Comparison of ENCODE assay signal across 22 mouse cellular contexts in genomic region chr8:77785676-77786255, GRCm38 (mm10).
A peak's percentile ranks its signal among the peaks of the same experiment; 100 is the strongest.
DNase-seq lines count a peak whose midpoint lies in the region; ATAC-seq and TF ChIP-seq lines count a peak whose summit lies in the region.
"Had no signal": no experiment of that assay in that cellular context is flagged by ENCODE, and none has a peak within 500 bp of the region (broad histone marks: within the 10 kb centered on the region; RNA-seq: fewer than 3 reads in every experiment).

No protein-coding gene starts in this region.

- no peaks in the 10 kb centered on the region for H3K79me3 ChIP-seq in C2C12 (ENCODE audit: low read depth)

- H3K9me3 ChIP-seq in forebrain, embryonic 15.5 days, result no peaks in the 10 kb centered on the region
- H3K9me3 ChIP-seq: embryonic facial prominence, embryonic 10.5 days; embryonic facial prominence, embryonic 12.5 days; forebrain, embryonic 13.5 days had no signal

- ATAC-seq in hematopoietic stem cell, adult 5-6 weeks (replicated peaks in 1 of 2; ENCODE audit: insufficient read depth in 1 of 2, low FRiP score in 2 of 2, low TSS enrichment in 1 of 2, low read depth in 1 of 2, poor library complexity in 2 of 2, severe bottlenecking in 2 of 2), result peak; percentile 21 to 22; a peak in 1 of 4 replicates
- no peak for ATAC-seq in forebrain, embryonic 15.5 days (replicated peaks)
- ATAC-seq: forebrain, embryonic 13.5 days; forebrain, embryonic 16.5 days had no signal

- no peak overlapping the region for H3K27ac ChIP-seq in forebrain, embryonic 15.5 days (replicated peaks)
- H3K27ac ChIP-seq: embryonic facial prominence, embryonic 10.5 days; embryonic facial prominence, embryonic 12.5 days; forebrain, embryonic 13.5 days had no signal

- H3K79me2 ChIP-seq in C2C12 (ENCODE audit: control insufficient read depth, insufficient read depth) (no peaks in the 10 kb centered on the region), myocyte (ENCODE audit: control insufficient read depth, insufficient read depth) (no peaks in the 10 kb centered on the region)

- DNase-seq in thymus, postnatal 0 days (ENCODE audit: low spot score), result peak; percentile 17
- DNase-seq in thymus, postnatal 36 days, result no peak
- no peak for DNase-seq in cerebellum, adult 11 months
- no peak for DNase-seq in gastrocnemius, postnatal 4 days (ENCODE audit: low spot score in 2 of 2)
- DNase-seq: adrenal gland, adult 2 months; adrenal gland, postnatal 10 days; adrenal gland, postnatal 25 days; B cell, adult 2 months; cerebellum, adult 11-12 months; cerebellum, adult 2 months; cerebellum, adult 9-10 months; cerebellum, postnatal 10 days; cerebellum, postnatal 25 days; embryo, embryonic 11 days had no signal

- TF ChIP-seq CTCF in C2C12 (IDR thresholded peaks at IDR 0.05; ENCODE audit: control insufficient read depth, insufficient read depth, insufficient read length), result no peak

- H3K4me1 ChIP-seq in forebrain, embryonic 15.5 days, result no peaks in the 10 kb centered on the region
- H3K4me1 ChIP-seq: embryonic facial prominence, embryonic 10.5 days; forebrain, embryonic 13.5 days had no signal

- WGBS in forebrain, embryonic 15.5 days, result 91% methylated on average over 4 of the region's 4 CpGs

- no peaks in the 10 kb centered on the region for H3K27me3 ChIP-seq in C2C12 (ENCODE audit: control insufficient read depth, insufficient read depth, insufficient read length)
- no peaks in the 10 kb centered on the region for H3K27me3 ChIP-seq in myocyte (ENCODE audit: control insufficient read depth, insufficient read depth, insufficient read length)
- no peaks in the 10 kb centered on the region for H3K27me3 ChIP-seq in forebrain, embryonic 15.5 days
- H3K27me3 ChIP-seq: embryonic facial prominence, embryonic 12.5 days; forebrain, embryonic 13.5 days had no signal

- H3ac ChIP-seq in C2C12 (ENCODE audit: control insufficient read depth, insufficient read length, low read depth) (no peak overlapping the region), myocyte (ENCODE audit: control insufficient read depth, insufficient read length) (no peak overlapping the region)

- TF ChIP-seq POLR2A in myocyte (IDR thresholded peaks at IDR 0.05; ENCODE audit: insufficient read length, low read depth), result no peak

- H3K4me3 ChIP-seq in C2C12 (ENCODE audit: insufficient read depth, poor library complexity, severe bottlenecking), result no peak overlapping the region
- H3K4me3 ChIP-seq in myocyte, result no peak overlapping the region
- no peak overlapping the region for H3K4me3 ChIP-seq in forebrain, embryonic 15.5 days
- H3K4me3 ChIP-seq: embryonic facial prominence, embryonic 10.5 days; embryonic facial prominence, embryonic 12.5 days; forebrain, embryonic 13.5 days had no signal

- no peak overlapping the region for H3K9ac ChIP-seq in forebrain, embryonic 15.5 days (replicated peaks)
- H3K9ac ChIP-seq: embryonic facial prominence, embryonic 12.5 days; forebrain, embryonic 13.5 days had no signal

- H3K36me3 ChIP-seq in C2C12 (ENCODE audit: control insufficient read depth, insufficient read depth), result no peaks in the 10 kb centered on the region
- H3K36me3 ChIP-seq in myocyte (ENCODE audit: control insufficient read depth, insufficient read depth), result no peaks in the 10 kb centered on the region
- no peaks in the 10 kb centered on the region for H3K36me3 ChIP-seq in forebrain, embryonic 15.5 days
- H3K36me3 ChIP-seq: embryonic facial prominence, embryonic 10.5 days; embryonic facial prominence, embryonic 12.5 days had no signal

- peak overlapping the region; percentile 46 for H3K4me2 ChIP-seq in myocyte (ENCODE audit: low read depth)
- H3K4me2 ChIP-seq in forebrain, embryonic 15.5 days (replicated peaks), result no peak overlapping the region
- H3K4me2 ChIP-seq: embryonic facial prominence, embryonic 12.5 days; forebrain, embryonic 13.5 days had no signal

TF ChIP-seq in C2C12, 6 proteins besides CTCF, POLR2A, EP300 and RAD21:
- TF ChIP-seq MYOD1 (IDR thresholded peaks at IDR 0.05; ENCODE audit: control insufficient read depth, insufficient read length, low read depth), result peak; percentile 83
- TF ChIP-seq FOSL1 (IDR thresholded peaks at IDR 0.05; ENCODE audit: insufficient read depth, low read length, poor library complexity, severe bottlenecking), result no peak
- no peak for TF ChIP-seq MAX (IDR thresholded peaks at IDR 0.05)
- no peak for TF ChIP-seq MYOG (IDR thresholded peaks at IDR 0.05; ENCODE audit: control insufficient read depth, extremely low read depth, insufficient read length)
- TF ChIP-seq USF1 (IDR thresholded peaks at IDR 0.05; ENCODE audit: low read depth), result no peak
- TF ChIP-seq CEBPB (IDR thresholded peaks at IDR 0.05; ENCODE audit: low read depth), result peak; percentile 75

TF ChIP-seq in myocyte, 11 proteins besides CTCF, POLR2A, EP300 and RAD21:
- no peak for TF ChIP-seq REST (IDR thresholded peaks at IDR 0.05; ENCODE audit: insufficient read depth, insufficient read length)
- no peak for TF ChIP-seq TCF3 (IDR thresholded peaks at IDR 0.05; ENCODE audit: insufficient read length, low read depth)
- TF ChIP-seq SRF (IDR thresholded peaks at IDR 0.05; ENCODE audit: control insufficient read depth, insufficient read length, low read depth), result no peak
- TF ChIP-seq MAX (IDR thresholded peaks at IDR 0.05; ENCODE audit: low read depth), result no peak
- TF ChIP-seq MYOD1 (IDR thresholded peaks at IDR 0.05; ENCODE audit: control insufficient read depth in 1 of 3, insufficient read length in 2 of 3, low read depth in 2 of 3), result peak in 2 of 3 experiments; percentile 52 to 74
- no peak for TF ChIP-seq E2F4 (IDR thresholded peaks at IDR 0.05; ENCODE audit: insufficient read depth)
- TF ChIP-seq USF1 (IDR thresholded peaks at IDR 0.05; ENCODE audit: low read depth), result no peak
- peak; percentile 91 for TF ChIP-seq CEBPB (IDR thresholded peaks at IDR 0.05; ENCODE audit: insufficient read depth, poor library complexity, severe bottlenecking)
- TF ChIP-seq TCF12 (IDR thresholded peaks at IDR 0.05; ENCODE audit: insufficient read depth, poor library complexity, severe bottlenecking), result peak; percentile 6
- no peak for TF ChIP-seq POLR2AphosphoS2 (IDR thresholded peaks at IDR 0.05; ENCODE audit: insufficient read length, low read depth)
- no peak for TF ChIP-seq MYOG (IDR thresholded peaks at IDR 0.05; ENCODE audit: control insufficient read depth in 1 of 3, insufficient read depth in 1 of 3, insufficient read length in 2 of 3, low read depth in 2 of 3)
